Comparison of ENCODE assay signal across 22 mouse cellular contexts in genomic region chr13:73768311-73768710, GRCm38 (mm10). TPM values are rescaled to one million over a fixed set of nuclear protein-coding genes. Genes with fewer than 3 reads are reported as not detected.
DNase-seq lines count a peak whose midpoint lies in the region; ATAC-seq and TF ChIP-seq lines count a peak whose summit lies in the region.
"Had no signal": no experiment of that assay in that cellular context is flagged by ENCODE, and none has a peak within 500 bp of the region (broad histone marks: within the 10 kb centered on the region; RNA-seq: fewer than 3 reads in every experiment).

No protein-coding gene starts in this region.

- peak overlapping the region; percentile 42 for H3K27ac ChIP-seq in kidney, adult 2 months (ENCODE audit: insufficient read depth, low read depth, low read length)
- H3K27ac ChIP-seq in ES-Bruce4 (ENCODE audit: insufficient read depth, low read length) = peak overlapping the region; percentile 45; the same call in 1 of the 2 replicates
- H3K27ac ChIP-seq in liver, embryonic 15.5 days (replicated peaks) = 0 out of 2 replicates have a peak overlapping the region, but pooled peaks have one; percentile 29
- no peak overlapping the region for H3K27ac ChIP-seq in layer of hippocampus, adult 2 months
- H3K27ac ChIP-seq: hindbrain, embryonic 10.5 days; lung, embryonic 15.5 days; neural tube, embryonic 15.5 days had no signal

- H3K4me2 ChIP-seq in liver, embryonic 15.5 days = peak overlapping the region; percentile 13; the same call in 1 of the 2 replicates
- H3K4me2 ChIP-seq: lung, embryonic 15.5 days; neural tube, embryonic 15.5 days had no signal

- no peak overlapping the region for H3K9ac ChIP-seq in ES-Bruce4 (ENCODE audit: low read depth, poor library complexity, severe bottlenecking)
- H3K9ac ChIP-seq in liver, embryonic 15.5 days = no peak overlapping the region
- H3K9ac ChIP-seq: forebrain, postnatal 0 days; lung, embryonic 15.5 days; neural tube, embryonic 15.5 days had no signal

- DNase-seq in kidney, adult 2 months = no peak
- DNase-seq in kidney, postnatal 4 days = no peak
- peak; percentile 59 for DNase-seq in ZHBTc4 (ENCODE audit: low read depth, low spot score)
- DNase-seq in adrenal gland, postnatal 36 days = no peak
- DNase-seq in layer of hippocampus, adult 2 months (ENCODE audit: low spot score in 2 of 2) = no peak
- DNase-seq in right cerebral cortex, postnatal 36 days (ENCODE audit: low spot score in 2 of 2) = no peak
- DNase-seq: adrenal gland, adult 8-10 months; cerebellum, adult 11 months; cerebellum, postnatal 25 days; forebrain, postnatal 0 days; gastrocnemius, postnatal 14 days; layer of hippocampus, postnatal 36 days; left cerebral cortex, postnatal 4 days; midbrain, embryonic 14.5 days; right cerebral cortex, postnatal 4 days had no signal

- 56% methylated on average over 3 of the region's 3 CpGs for WGBS in kidney, adult 2 months
- WGBS in liver, embryonic 15.5 days (ENCODE audit: insufficient replicate concordance) = 64% methylated on average over 3 of the region's 3 CpGs

- H3K9me3 ChIP-seq in ES-Bruce4 (replicated peaks; ENCODE audit: control insufficient read depth, insufficient read depth, low read length, poor library complexity, severe bottlenecking) = no peaks in the 10 kb centered on the region
- no peaks in the 10 kb centered on the region for H3K9me3 ChIP-seq in liver, embryonic 15.5 days (replicated peaks)
- H3K9me3 ChIP-seq: heart, embryonic 10.5 days; hindbrain, embryonic 10.5 days; lung, embryonic 15.5 days; neural tube, embryonic 15.5 days had no signal

- H3K4me1 ChIP-seq in kidney, adult 2 months (ENCODE audit: control insufficient read depth, insufficient read depth, low read length) = peaks cover 73% of the 10 kb centered on the region
- H3K4me1 ChIP-seq in ES-Bruce4 (ENCODE audit: control insufficient read depth, insufficient read depth, low read length) = peaks cover 6% of the 10 kb centered on the region
- peaks cover 69% of the 10 kb centered on the region for H3K4me1 ChIP-seq in liver, embryonic 15.5 days (replicated peaks)

- H3K4me3 ChIP-seq in kidney, adult 2 months (ENCODE audit: insufficient read depth, low read depth, low read length) = no peak overlapping the region
- no peak overlapping the region; the same call in 1 of the 2 replicates for H3K4me3 ChIP-seq in ES-Bruce4 (ENCODE audit: low read depth, low read length)
- H3K4me3 ChIP-seq in liver, embryonic 15.5 days (replicated peaks) = no peak overlapping the region
- H3K4me3 ChIP-seq in layer of hippocampus, adult 2 months = no peak overlapping the region
- H3K4me3 ChIP-seq: heart, embryonic 10.5 days; hindbrain, embryonic 10.5 days; lung, embryonic 15.5 days; myocyte; neural tube, embryonic 15.5 days had no signal

- no peaks in the 10 kb centered on the region for H3K27me3 ChIP-seq in kidney, adult 2 months (replicated peaks; ENCODE audit: control insufficient read depth, insufficient read depth, low read length)
- H3K27me3 ChIP-seq in ES-Bruce4 (ENCODE audit: control insufficient read depth, insufficient read depth, low read length, poor library complexity, severe bottlenecking) = no peaks in the 10 kb centered on the region
- H3K27me3 ChIP-seq in liver, embryonic 15.5 days = no peaks in the 10 kb centered on the region
- H3K27me3 ChIP-seq: lung, embryonic 15.5 days; neural tube, embryonic 15.5 days had no signal

- no peak for TF ChIP-seq CTCF in kidney, adult 2 months (conservative IDR thresholded peaks at IDR 0.05; ENCODE audit: insufficient read depth, insufficient read length, low read depth, low read length)
- TF ChIP-seq CTCF in ES-Bruce4 (IDR thresholded peaks at IDR 0.05; ENCODE audit: low read depth, low read length) = no peak
- no peak for TF ChIP-seq CTCF in layer of hippocampus, adult 2 months (conservative IDR thresholded peaks at IDR 0.05)

- H3K36me3 ChIP-seq in kidney, adult 2 months (ENCODE audit: control insufficient read depth, insufficient read depth, low read length) = no peaks in the 10 kb centered on the region
- H3K36me3 ChIP-seq in ES-Bruce4 (ENCODE audit: control insufficient read depth, insufficient read depth, low read length, poor library complexity, severe bottlenecking) = peaks cover 4% of the 10 kb centered on the region; the same call in 1 of the 2 replicates
- H3K36me3 ChIP-seq in liver, embryonic 15.5 days (replicated peaks) = no peaks in the 10 kb centered on the region
- H3K36me3 ChIP-seq: lung, embryonic 15.5 days; neural tube, embryonic 15.5 days had no signal

- TF ChIP-seq POLR2A in kidney, adult 2 months (IDR thresholded peaks at IDR 0.05; ENCODE audit: low read depth, low read length) = no peak
- no peak for TF ChIP-seq POLR2A in ES-Bruce4 (IDR thresholded peaks at IDR 0.05; ENCODE audit: insufficient read depth, low read length)

- ATAC-seq in liver, embryonic 15.5 days (ENCODE audit: insufficient read depth) = no peak
- ATAC-seq: forebrain, postnatal 0 days had no signal

- TF ChIP-seq EP300 in ES-Bruce4 (IDR thresholded peaks at IDR 0.05; ENCODE audit: insufficient read depth, low read depth, low read length) = peak; percentile 69; the same call in 1 of the 2 replicates

RNA-seq across cellular contexts. Expression of gene Slc12a7, which starts 35.4 kb away (rescaled TPM):
- polyA plus RNA-seq in kidney, adult 2 months (2012; rRNA removed) = 104 and 109 TPM in 2 replicates
- 86.4 and 94.5 TPM in 2 replicates for polyA plus RNA-seq in ES-Bruce4 (2011; ENCODE audit: insufficient read depth, insufficient read length, low read depth, missing spikeins)
- 9.2 and 11.2 TPM in 2 replicates for polyA plus RNA-seq in liver, embryonic 15.5 days (2015; fragmentation: Nextera tagmentation; extraction: Ambion mirVana)
- total RNA-seq in adrenal gland, postnatal 36 days (2021) = 10 to 100 TPM; 35.8 to 36.6 TPM
- total RNA-seq in layer of hippocampus, adult 2 months (2021) = 1 to 10 TPM; 7.0 to 8.7 TPM
